Mouse (Mus musculus): ENCODE measurements around the gene Akt3. TPM values are rescaled to one million over a fixed set of nuclear protein-coding genes. Genes with fewer than 3 reads are reported as not detected.

Akt3 gene
- polyA plus RNA-seq, 1 experiment from 2014 or later, result 0.37 TPM

- WGBS (ENCODE audit: insufficient replicate concordance), result 61% methylated on average over 5 of the region's 5 CpGs
- no peak for ATAC-seq (ENCODE audit: low read depth)
These were observed 167.5 kb downstream of the Akt3 start for GRCm38 (mm10) chr1:177090465-177090864.

GRCm38 (mm10) chr1:177089515-177089914 is 168.5 kb downstream of the Akt3 start:
- H3K4me1 ChIP-seq (ENCODE audit: control insufficient read depth, low read depth, low read length), result no peaks in the 10 kb centered on the region
- no peaks in the 10 kb centered on the region for H3K9me3 ChIP-seq (replicated peaks; ENCODE audit: control insufficient read depth, low read length)
- no peaks in the 10 kb centered on the region for H3K27me3 ChIP-seq (ENCODE audit: control insufficient read depth, insufficient read depth, low read depth, low read length)
- H3K9ac ChIP-seq (ENCODE audit: low read depth, low read length), result no peak overlapping the region
- 24% methylated on average over 3 of the region's 3 CpGs for WGBS (ENCODE audit: insufficient replicate concordance)
- ATAC-seq (ENCODE audit: low read depth), result no peak
- no peak overlapping the region for H3K4me2 ChIP-seq (ENCODE audit: low read depth, low read length)
- no peaks in the 10 kb centered on the region for H3K36me3 ChIP-seq (ENCODE audit: control insufficient read depth, insufficient read depth)
- H3K27ac ChIP-seq (ENCODE audit: low read length), result no peak overlapping the region
- H3K4me3 ChIP-seq (ENCODE audit: low read depth, low read length), result no peak overlapping the region

More at GRCm38 (mm10) chr1:177090465-177090864, 167.5 kb downstream of the Akt3 start:
- H3K4me1 ChIP-seq (ENCODE audit: control insufficient read depth, low read depth, low read length), result no peaks in the 10 kb centered on the region
- no peak overlapping the region for H3K27ac ChIP-seq (ENCODE audit: low read length)
- no peak overlapping the region for H3K4me2 ChIP-seq (ENCODE audit: low read depth, low read length)
- no peaks in the 10 kb centered on the region for H3K27me3 ChIP-seq (ENCODE audit: control insufficient read depth, insufficient read depth, low read depth, low read length)
- H3K36me3 ChIP-seq (ENCODE audit: control insufficient read depth, insufficient read depth), result no peaks in the 10 kb centered on the region
- H3K4me3 ChIP-seq (ENCODE audit: low read depth, low read length), result no peak overlapping the region
- H3K9ac ChIP-seq (ENCODE audit: low read depth, low read length), result no peak overlapping the region
- no peaks in the 10 kb centered on the region for H3K9me3 ChIP-seq (replicated peaks; ENCODE audit: control insufficient read depth, low read length)

- ATAC-seq (ENCODE audit: low read depth), result no peak
- no peaks in the 10 kb centered on the region for H3K9me3 ChIP-seq (replicated peaks; ENCODE audit: control insufficient read depth, low read length)
- H3K4me1 ChIP-seq (ENCODE audit: control insufficient read depth, low read depth, low read length), result no peaks in the 10 kb centered on the region
- no peak overlapping the region for H3K27ac ChIP-seq (ENCODE audit: low read length)
- no peak overlapping the region for H3K9ac ChIP-seq (ENCODE audit: low read depth, low read length)
- H3K36me3 ChIP-seq (ENCODE audit: control insufficient read depth, insufficient read depth), result no peaks in the 10 kb centered on the region
- no peak overlapping the region for H3K4me3 ChIP-seq (ENCODE audit: low read depth, low read length)
- no peak overlapping the region for H3K4me2 ChIP-seq (ENCODE audit: low read depth, low read length)
- 33% methylated on average over 4 of the region's 4 CpGs for WGBS (ENCODE audit: insufficient replicate concordance)
- no peaks in the 10 kb centered on the region for H3K27me3 ChIP-seq (ENCODE audit: control insufficient read depth, insufficient read depth, low read depth, low read length)
These were observed 169.0 kb downstream of the Akt3 start for GRCm38 (mm10) chr1:177089048-177089447.

- 58% methylated on average over 1 of the region's 1 CpGs for WGBS (ENCODE audit: insufficient replicate concordance)
- peak; percentile 74 for ATAC-seq (ENCODE audit: low read depth)
- peaks cover 3% of the 10 kb centered on the region; the same call in 1 of the 2 replicates for H3K4me1 ChIP-seq (ENCODE audit: control insufficient read depth, low read depth, low read length)
- H3K36me3 ChIP-seq (ENCODE audit: control insufficient read depth, insufficient read depth), result no peaks in the 10 kb centered on the region
- H3K9ac ChIP-seq (ENCODE audit: low read depth, low read length), result no peak overlapping the region
- H3K4me3 ChIP-seq (ENCODE audit: low read depth, low read length), result no peak overlapping the region
- H3K27ac ChIP-seq (ENCODE audit: low read length), result no peak overlapping the region
- no peaks in the 10 kb centered on the region for H3K27me3 ChIP-seq (ENCODE audit: control insufficient read depth, insufficient read depth, low read depth, low read length)
- H3K9me3 ChIP-seq (replicated peaks; ENCODE audit: control insufficient read depth, low read length), result no peaks in the 10 kb centered on the region
- H3K4me2 ChIP-seq (ENCODE audit: low read depth, low read length), result no peak overlapping the region
These were observed 175.9 kb downstream of the Akt3 start for GRCm38 (mm10) chr1:177081957-177082645.

- H3K4me2 ChIP-seq (ENCODE audit: low read depth, low read length), result no peak overlapping the region
- no peaks in the 10 kb centered on the region for H3K9me3 ChIP-seq (replicated peaks; ENCODE audit: control insufficient read depth, low read length)
- ATAC-seq (ENCODE audit: low read depth), result no peak
- H3K36me3 ChIP-seq (ENCODE audit: control insufficient read depth, insufficient read depth), result no peaks in the 10 kb centered on the region
- H3K4me3 ChIP-seq (ENCODE audit: low read depth, low read length), result no peak overlapping the region
- H3K4me1 ChIP-seq (ENCODE audit: control insufficient read depth, low read depth, low read length), result no peaks in the 10 kb centered on the region
- H3K9ac ChIP-seq (ENCODE audit: low read depth, low read length), result no peak overlapping the region
- H3K27ac ChIP-seq (ENCODE audit: low read length), result no peak overlapping the region
- WGBS (ENCODE audit: insufficient replicate concordance), result 58% methylated on average over 2 of the region's 2 CpGs
- no peaks in the 10 kb centered on the region for H3K27me3 ChIP-seq (ENCODE audit: control insufficient read depth, insufficient read depth, low read depth, low read length)
These were observed 188.8 kb downstream of the Akt3 start for GRCm38 (mm10) chr1:177069161-177069560.

DNA sequence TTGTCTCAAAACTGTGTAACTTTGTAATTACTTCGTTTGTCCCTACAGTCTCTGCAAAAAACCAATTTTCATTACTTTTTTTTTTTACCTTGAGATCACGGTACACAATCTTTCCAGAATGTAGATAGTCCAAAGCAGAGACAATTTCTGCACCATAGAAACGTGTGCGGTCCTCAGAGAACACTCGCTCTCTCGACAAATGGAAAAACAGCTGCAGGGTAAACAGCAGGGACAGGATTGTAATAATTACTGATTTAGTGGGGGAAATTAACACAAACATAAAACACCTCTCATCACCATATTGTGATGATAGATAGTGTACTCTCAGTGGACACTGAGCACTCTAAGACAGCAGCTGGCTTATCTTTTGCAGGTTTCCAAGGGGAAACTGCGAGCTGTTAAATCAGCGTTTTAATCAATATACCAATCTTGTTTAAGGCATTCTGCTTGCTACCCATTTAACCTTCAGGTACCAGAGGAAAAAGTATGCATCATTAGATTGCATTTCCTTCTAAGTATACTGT is 190.8 kb downstream of the Akt3 start:
- no peak overlapping the region for H3K4me3 ChIP-seq (ENCODE audit: low read depth, low read length)
- H3K36me3 ChIP-seq (ENCODE audit: control insufficient read depth, insufficient read depth), result no peaks in the 10 kb centered on the region
- no peak for ATAC-seq (ENCODE audit: low read depth)
- no peak overlapping the region for H3K27ac ChIP-seq (ENCODE audit: low read length)
- WGBS (ENCODE audit: insufficient replicate concordance), result 64% methylated on average over 8 of the region's 8 CpGs
- H3K9me3 ChIP-seq (replicated peaks; ENCODE audit: control insufficient read depth, low read length), result no peaks in the 10 kb centered on the region
- no peak overlapping the region for H3K4me2 ChIP-seq (ENCODE audit: low read depth, low read length)
- no peaks in the 10 kb centered on the region for H3K27me3 ChIP-seq (ENCODE audit: control insufficient read depth, insufficient read depth, low read depth, low read length)
- no peak overlapping the region for H3K9ac ChIP-seq (ENCODE audit: low read depth, low read length)
- H3K4me1 ChIP-seq (ENCODE audit: control insufficient read depth, low read depth, low read length), result no peaks in the 10 kb centered on the region

GRCm38 (mm10) chr1:177065732-177066131 is 192.3 kb downstream of the Akt3 start:
- H3K36me3 ChIP-seq (ENCODE audit: control insufficient read depth, insufficient read depth), result no peaks in the 10 kb centered on the region
- H3K4me1 ChIP-seq (ENCODE audit: control insufficient read depth, low read depth, low read length), result no peaks in the 10 kb centered on the region
- no peak overlapping the region for H3K27ac ChIP-seq (ENCODE audit: low read length)
- no peak overlapping the region for H3K9ac ChIP-seq (ENCODE audit: low read depth, low read length)
- H3K27me3 ChIP-seq (ENCODE audit: control insufficient read depth, insufficient read depth, low read depth, low read length), result no peaks in the 10 kb centered on the region
- no peak overlapping the region for H3K4me3 ChIP-seq (ENCODE audit: low read depth, low read length)
- ATAC-seq (ENCODE audit: low read depth), result no peak
- no peaks in the 10 kb centered on the region for H3K9me3 ChIP-seq (replicated peaks; ENCODE audit: control insufficient read depth, low read length)
- no peak overlapping the region for H3K4me2 ChIP-seq (ENCODE audit: low read depth, low read length)

DNA sequence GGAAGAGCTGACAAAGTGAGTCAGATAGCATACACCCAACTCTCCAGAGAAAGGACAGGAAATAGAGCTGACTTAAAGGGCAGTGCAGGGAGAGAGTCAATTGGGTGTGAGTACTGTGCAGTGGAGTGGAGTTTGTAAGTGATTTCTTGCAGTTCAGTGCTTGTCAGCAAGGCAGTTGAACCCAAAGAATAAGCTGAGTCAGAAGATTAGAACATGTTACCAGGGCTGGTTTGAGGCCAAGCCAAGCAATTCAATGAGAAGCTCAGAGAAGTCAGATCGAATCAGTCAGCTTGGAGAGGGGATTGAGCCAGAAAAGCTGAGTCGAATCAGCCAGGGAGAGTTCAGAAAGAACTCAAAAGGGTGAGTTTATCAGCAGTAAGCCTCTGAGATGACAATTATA is 196.2 kb downstream of the Akt3 start:
- no peak for ATAC-seq (ENCODE audit: low read depth)
- Histone ChIP-seq H3K4me3 (ENCODE audit: low read depth, low read length) (no peak overlapping the region), H3K9ac (ENCODE audit: low read depth, low read length) (no peak overlapping the region), H3K27me3 (ENCODE audit: control insufficient read depth, insufficient read depth, low read depth, low read length) (no peaks in the 10 kb centered on the region), H3K36me3 (ENCODE audit: control insufficient read depth, insufficient read depth) (no peaks in the 10 kb centered on the region), H3K27ac (ENCODE audit: low read length) (no peak overlapping the region), H3K4me1 (ENCODE audit: control insufficient read depth, low read depth, low read length) (no peaks in the 10 kb centered on the region), H3K9me3 (replicated peaks; ENCODE audit: control insufficient read depth, low read length) (no peaks in the 10 kb centered on the region), H3K4me2 (ENCODE audit: low read depth, low read length) (no peak overlapping the region)
- WGBS (ENCODE audit: insufficient replicate concordance), result 70% methylated on average over 2 of the region's 2 CpGs

GRCm38 (mm10) chr1:177054891-177055290 is 203.1 kb downstream of the Akt3 start:
- 59% methylated on average over 2 of the region's 2 CpGs for WGBS (ENCODE audit: insufficient replicate concordance)
- Histone ChIP-seq H3K9me3 (replicated peaks; ENCODE audit: control insufficient read depth, low read length) (no peaks in the 10 kb centered on the region), H3K27me3 (ENCODE audit: control insufficient read depth, insufficient read depth, low read depth, low read length) (no peaks in the 10 kb centered on the region), H3K4me2 (ENCODE audit: low read depth, low read length) (no peak overlapping the region), H3K4me1 (ENCODE audit: control insufficient read depth, low read depth, low read length) (no peaks in the 10 kb centered on the region), H3K9ac (ENCODE audit: low read depth, low read length) (no peak overlapping the region), H3K4me3 (ENCODE audit: low read depth, low read length) (no peak overlapping the region), H3K36me3 (ENCODE audit: control insufficient read depth, insufficient read depth) (no peaks in the 10 kb centered on the region), H3K27ac (ENCODE audit: low read length) (no peak overlapping the region)
- no peak for ATAC-seq (ENCODE audit: low read depth)
